8 mouse cellular contexts compared by ENCODE assay signal in the genomic region with DNA sequence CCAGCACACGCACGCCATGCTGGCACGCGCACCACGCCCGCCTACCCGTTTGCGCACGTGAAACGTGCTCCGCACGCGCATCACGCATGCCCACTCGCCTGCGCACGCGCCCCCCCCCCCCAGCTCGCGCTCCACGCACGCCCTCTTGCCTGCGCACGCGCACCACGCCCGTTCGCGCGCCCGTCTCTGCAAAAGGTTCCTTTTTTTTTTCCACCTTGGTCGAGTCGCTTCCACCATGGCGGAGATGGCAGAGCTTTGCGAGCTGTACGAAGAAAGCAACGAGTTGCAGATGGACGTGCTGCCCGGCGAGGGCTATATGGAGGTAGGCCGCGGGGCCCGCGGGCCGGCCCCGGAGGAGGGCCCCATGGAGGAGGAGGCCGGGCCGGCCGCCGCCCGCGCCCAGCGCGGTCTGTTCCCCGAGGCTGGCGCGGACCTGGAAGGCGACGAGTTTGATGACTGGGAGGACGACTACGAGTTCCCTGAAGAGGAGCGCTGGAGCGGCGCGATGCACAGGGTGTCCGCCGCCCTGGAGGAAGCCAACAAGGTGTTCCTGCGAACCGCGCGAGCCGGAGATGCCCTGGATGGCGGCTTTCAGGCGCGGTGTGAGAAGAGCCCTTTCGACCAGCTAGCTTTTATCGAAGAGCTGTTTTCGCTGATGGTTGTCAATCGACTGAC. TPM values are rescaled to one million over a fixed set of nuclear protein-coding genes. Genes with fewer than 3 reads are reported as not detected.
DNase-seq lines count a peak whose midpoint lies in the region; ATAC-seq lines count a peak whose summit lies in the region.

Eid1 (plus strand) TSS at position 139 of the 675 bp plus-strand sequence.

- no peaks in the 10 kb centered on the region for H3K27me3 ChIP-seq in intestine, embryonic 14.5 days (replicated peaks; ENCODE audit: control insufficient read depth, insufficient read depth, low read length)

- peak within 1 kb of the TSS; percentile 88 for H3K4me3 ChIP-seq in intestine, embryonic 14.5 days (ENCODE audit: low read depth, low read length)

- peak within 1 kb of the TSS; percentile 93 for H3K27ac ChIP-seq in intestine, embryonic 14.5 days (ENCODE audit: low read depth)

- peak within 1 kb of the TSS; percentile 88 for H3K4me2 ChIP-seq in intestine, embryonic 14.5 days (ENCODE audit: low read length)

- H3K4me1 ChIP-seq in intestine, embryonic 14.5 days (replicated peaks; ENCODE audit: control insufficient read depth, insufficient read depth, low read length) = peaks cover 8% of the 10 kb centered on the region

- peak; percentile 91 for ATAC-seq in intestine, embryonic 14.5 days (replicated peaks; ENCODE audit: low FRiP score, low TSS enrichment, low read depth)

- intact Hi-C loops in left cerebral cortex, postnatal 25 days (cut with DNase I) = loop anchor here (5.0 kb wide), 1 partner anchor 49 kb away; the partner anchor contains the start of gene Shc4

- H3K9ac ChIP-seq in intestine, embryonic 14.5 days (ENCODE audit: low read length) = peak within 1 kb of the TSS; percentile 86

- peak; percentile 78 to 80 for DNase-seq in adrenal gland, adult 18-20 months (ENCODE audit: low spot score in 2 of 2)
- peak; percentile 76 for DNase-seq in embryo, embryonic 10.5 days (ENCODE audit: low spot score)
- peak; percentile 79 for DNase-seq in gastrocnemius, postnatal 25 days
- peak; percentile 93 for DNase-seq in intestine, embryonic 14.5 days (ENCODE audit: low spot score)
- peak; percentile 84 to 87 for DNase-seq in left cerebral cortex, postnatal 25 days (ENCODE audit: low spot score in 2 of 2)
- peak; percentile 86 for DNase-seq in mesoderm, embryonic 11.5 days (ENCODE audit: low read depth, low spot score)
- DNase-seq in right cerebral cortex, postnatal 36 days (ENCODE audit: low spot score in 2 of 2) = peak; percentile 70 to 80
- DNase-seq in urinary bladder, postnatal 4 days (ENCODE audit: low spot score in 2 of 2) = peak; percentile 78 to 81

- no peaks in the 10 kb centered on the region for H3K9me3 ChIP-seq in intestine, embryonic 14.5 days (ENCODE audit: control insufficient read depth, low read length)

- H3K36me3 ChIP-seq in intestine, embryonic 14.5 days (ENCODE audit: control insufficient read depth, insufficient read depth, low read length) = no peaks in the 10 kb centered on the region

- WGBS in intestine, embryonic 14.5 days = under 1% methylated on average over 70 of the region's 79 CpGs

RNA-seq across cellular contexts. Expression of gene Eid1, which starts in this region (rescaled TPM):
- 100 to 1,000 TPM; 108 to 126 TPM for total RNA-seq in adrenal gland, adult 18-20 months (2021)
- total RNA-seq in gastrocnemius, postnatal 25 days (2021) = 10 to 100 TPM; 27.8 to 35.7 TPM
- 155 and 160 TPM in 2 replicates for polyA plus RNA-seq in intestine, embryonic 14.5 days (2014; fragmentation: Nextera tagmentation; extraction: Ambion mirVana)
- 100 to 1,000 TPM; 229 to 255 TPM for total RNA-seq in left cerebral cortex, postnatal 25 days (2021)

Comparison
In these comparisons a context has a peak if more than half of its experiments do, and no peak if none do; other contexts are left out.
1. Peak in every context shown above with its lines: DNase-seq, ATAC-seq, H3K4me3 ChIP-seq and H3K27ac ChIP-seq.